Mouse (Mus musculus) heart, adult 2 months (tissue): ENCODE measurements around the gene Zbtb5. TPM values are rescaled to one million over a fixed set of nuclear protein-coding genes. Genes with fewer than 3 reads are reported as not detected.

Experiments used
- DNase-seq, 2 experiments: peaks; one replicate each; pipeline ENCODE4 v3.0.0; 2021
- H3K27ac ChIP-seq: fragments of 200-600 bp; 2 replicates; pipeline ENCODE4 v1.8.1; 2022
- H3K27me3 ChIP-seq: fragments of 200-500 bp; 2 replicates; pipeline ENCODE4 v1.6.1; 2012; ENCODE audit warnings: mild to moderate bottlenecking, low read length, inconsistent platforms, mixed read lengths; ENCODE audit not compliant: control insufficient read depth, insufficient read depth
- H3K36me3 ChIP-seq: fragments of 200-500 bp; 2 replicates; pipeline ENCODE4 v1.6.1; 2012; ENCODE audit warnings: low read length, inconsistent platforms; ENCODE audit not compliant: control insufficient read depth, insufficient read depth
- H3K4me1 ChIP-seq: fragments of 200-500 bp; 2 replicates; pipeline ENCODE4 v1.6.1; 2011; ENCODE audit warnings: low read length; ENCODE audit not compliant: control insufficient read depth, insufficient read depth
- H3K4me3 ChIP-seq: fragments of 200-600 bp; 2 replicates; pipeline ENCODE4 v1.8.1; 2022
- H3K79me2 ChIP-seq: fragments of 200-500 bp; replicated peaks from 2 replicates; pipeline ENCODE4 v1.6.1; 2012; ENCODE audit warnings: mild to moderate bottlenecking, inconsistent platforms, low read length, moderate library complexity, mixed read lengths; ENCODE audit not compliant: control insufficient read depth, insufficient read depth
- H3K9ac ChIP-seq: fragments of 200-500 bp; 2 replicates; pipeline ENCODE4 v1.6.1; 2012; ENCODE audit warnings: low read depth, mild to moderate bottlenecking, control low read depth, inconsistent platforms, low read length, mixed read lengths
- CTCF ChIP-seq: fragments of 200-600 bp; IDR thresholded peaks from 2 replicates; pipeline ENCODE4 v1.8.1; 2022; ENCODE audit warnings: antibody characterized with exemption, mild to moderate bottlenecking, moderate library complexity
- EP300 ChIP-seq: fragments of 200-500 bp; IDR thresholded peaks from 2 replicates; pipeline ENCODE4 v1.6.1; 2011; ENCODE audit warnings: low read depth, low read length, control low read depth; ENCODE audit not compliant: insufficient read depth
- POLR2A ChIP-seq: fragments of 200-500 bp; IDR thresholded peaks from 2 replicates; pipeline ENCODE4 v1.6.1; 2011; ENCODE audit warnings: mild to moderate bottlenecking, low read depth, low read length, control low read depth; ENCODE audit not compliant: insufficient read depth
- WGBS: fragments of 180-500 bp; shearing (Covaris S2); methylation state at CpG from one replicate; pipeline ENCODE4 v1.1.7; 2018; 5-methylcytosine and 5-hydroxymethylcytosine counted together
- intact Hi-C: fragments of 180-260 bp; cut with DNase I; formaldehyde crosslinking; loops from one replicate; pipeline ENCODE4 v1.15.1; 2025
- polyA plus RNA-seq: library from polyadenylated mRNA; depleted of rRNA; stranded (reverse); fragments of >200 nt; gene quantifications from 2 replicates; pipeline ENCODE4 v1.2.3, GENCODE M21; 2012
- total RNA-seq, 2 experiments: library from RNA; stranded (reverse); gene quantifications; 2 replicates each; pipeline ENCODE4 v1.2.3; 2021

Gene Zbtb5
- total and polyA plus RNA-seq, 3 experiments: 3.8 to 5.8 (median 5.4) TPM

DNA sequence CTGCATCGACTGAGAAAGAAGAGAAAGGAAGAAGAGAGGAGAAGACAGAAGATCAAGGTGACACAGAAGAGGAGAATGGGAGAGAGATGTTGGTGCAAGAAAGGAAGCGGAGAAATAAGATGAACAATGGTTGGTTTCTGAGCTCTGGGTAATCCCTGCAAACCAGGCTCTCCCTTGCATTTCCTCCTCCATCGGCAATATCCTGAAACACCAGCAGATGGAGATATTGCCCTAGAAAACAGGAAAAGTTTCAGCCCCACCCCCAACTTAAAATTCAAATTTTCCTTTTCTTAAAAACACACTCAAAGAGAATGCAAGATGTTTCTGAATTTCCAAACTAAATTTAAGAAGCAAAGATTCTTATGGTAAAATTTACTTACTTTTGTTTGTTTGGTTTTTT lies 3.4 kb upstream of the Zbtb5 start:
- no peak overlapping the region for H3K4me3 ChIP-seq
- intact Hi-C loops: loop anchor here (1.0 to 10.0 kb wide), 5 partner anchors 265 to 839 kb away; partner anchors contain the start of gene Shb
- 0 out of 2 replicates have a peak, but pooled peaks cover 2% of the 10 kb centered on the region for H3K79me2 ChIP-seq
- 1% methylated on average over 3 of the region's 3 CpGs for WGBS
- H3K4me1 ChIP-seq: peaks cover 6% of the 10 kb centered on the region
- 0 out of 2 replicates have a peak, but pooled peaks have one; percentile 38 for TF ChIP-seq EP300
- TF ChIP-seq POLR2A: no peak
- peak; percentile 91 for TF ChIP-seq CTCF
- no peaks in the 10 kb centered on the region for H3K27me3 ChIP-seq
- no peak overlapping the region for H3K27ac ChIP-seq
- peak; percentile 40 for DNase-seq
- no peaks in the 10 kb centered on the region for H3K36me3 ChIP-seq
- H3K9ac ChIP-seq: no peak overlapping the region

DNA sequence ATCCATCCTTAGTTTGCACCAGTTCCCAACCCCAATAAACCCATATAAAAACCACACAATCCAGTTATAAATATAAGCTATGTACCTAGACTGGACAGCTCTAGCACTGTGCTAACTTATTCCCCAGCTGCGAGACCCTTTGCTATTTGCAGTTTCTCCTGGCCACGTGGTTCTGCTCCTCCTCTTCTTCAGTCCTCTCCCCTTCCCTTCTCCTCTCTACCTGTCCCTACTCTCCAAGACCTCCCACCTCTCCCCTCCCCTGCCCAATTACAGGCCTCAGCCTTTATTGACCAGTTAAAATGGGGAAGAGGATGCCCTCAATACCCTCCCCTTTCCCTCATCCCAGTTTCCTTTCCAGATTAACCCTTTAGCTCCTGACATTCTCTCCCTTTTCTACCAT lies 1.3 kb upstream of the Zbtb5 start:
- intact Hi-C loops: loop anchor here (5.0 to 10.0 kb wide), 3 partner anchors 41 to 841 kb away; partner anchors contain the start of gene Shb
- H3K4me3 ChIP-seq: peak overlapping the region; percentile 68
- H3K9ac ChIP-seq: no peak overlapping the region
- 7% methylated on average over 2 of the region's 2 CpGs for WGBS
- no peaks in the 10 kb centered on the region for H3K36me3 ChIP-seq
- peak overlapping the region; percentile 93; the same call in 1 of the 2 replicates for H3K27ac ChIP-seq
- H3K27me3 ChIP-seq: no peaks in the 10 kb centered on the region
- H3K79me2 ChIP-seq: peaks cover 2% of the 10 kb centered on the region; the same call in 1 of the 2 replicates
- TF ChIP-seq POLR2A (no peak), CTCF (no peak), EP300 (no peak)
- DNase-seq: no peak
- H3K4me1 ChIP-seq: peaks cover 2% of the 10 kb centered on the region

DNA sequence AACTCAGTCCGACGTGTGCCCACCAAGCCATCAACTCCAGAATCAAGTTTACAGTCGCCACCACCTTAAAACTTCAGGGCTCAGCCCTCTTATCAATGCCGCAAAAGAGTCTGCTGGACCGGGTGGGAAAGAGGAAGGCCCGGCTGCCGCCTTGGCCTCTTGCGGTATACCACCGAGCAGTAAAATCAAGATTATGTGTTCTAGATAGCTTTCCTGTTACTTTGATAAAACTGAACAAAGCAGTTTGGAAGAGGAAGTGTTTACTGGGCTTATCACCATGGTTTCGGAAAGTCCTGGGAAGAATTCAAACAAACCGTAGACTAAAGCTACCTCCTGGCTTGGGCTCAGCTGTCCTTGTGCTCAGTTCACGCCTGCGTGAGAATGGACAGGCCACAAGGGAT lies 819 bp upstream of the Zbtb5 start:
- intact Hi-C loops: loop anchor here (5.0 to 10.0 kb wide), 3 partner anchors 41 to 842 kb away; partner anchors contain the start of gene Shb

DNA sequence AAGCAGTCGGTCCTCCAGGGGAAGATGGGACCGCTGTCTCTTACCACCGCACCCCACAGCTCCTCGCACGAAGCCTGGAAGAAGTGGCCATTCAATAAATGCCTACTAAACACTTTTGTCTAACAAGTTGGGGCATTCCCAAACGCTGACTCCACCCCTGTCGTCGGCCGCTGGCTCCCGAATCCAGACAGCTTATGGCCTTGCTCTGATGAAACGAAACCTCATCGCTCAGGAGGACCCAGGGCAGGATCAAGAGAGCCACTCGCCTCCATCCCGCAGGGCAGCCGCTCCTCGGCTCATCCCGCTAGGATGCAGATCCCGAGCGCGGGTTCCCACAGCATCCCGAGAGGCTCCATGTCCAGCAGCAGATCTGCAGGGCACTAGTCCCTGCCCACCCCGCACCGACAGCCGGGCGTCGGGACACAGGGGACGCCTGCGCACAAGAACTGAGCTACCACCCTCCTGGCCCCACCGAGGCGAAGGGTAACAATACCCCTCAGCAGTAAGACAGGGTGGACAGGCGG lies 569 bp downstream of the Zbtb5 start:
- Histone ChIP-seq H3K27ac (peak overlapping the region; percentile 85), H3K9ac (peak overlapping the region; percentile 78), H3K4me1 (peaks cover 2% of the 10 kb centered on the region), H3K27me3 (no peaks in the 10 kb centered on the region), H3K36me3 (no peaks in the 10 kb centered on the region), H3K4me3 (peak overlapping the region; percentile 92), H3K79me2 (peaks cover 2% of the 10 kb centered on the region; the same call in 1 of the 2 replicates)
- DNase-seq: no peak
- TF ChIP-seq CTCF: no peak
- TF ChIP-seq EP300: no peak
- TF ChIP-seq POLR2A: no peak
- WGBS: under 1% methylated on average over 31 of the region's 31 CpGs
- intact Hi-C loops: loop anchor here (5.0 to 10.0 kb wide), 3 partner anchors 39 to 843 kb away; partner anchors contain the start of gene Shb

More for the DNA sequence above, 819 bp upstream of the Zbtb5 start:
- Histone ChIP-seq H3K27me3 (no peaks in the 10 kb centered on the region), H3K4me3 (peak overlapping the region; percentile 68), H3K36me3 (no peaks in the 10 kb centered on the region), H3K9ac (peak overlapping the region; percentile 91), H3K4me1 (peaks cover 2% of the 10 kb centered on the region), H3K79me2 (peaks cover 2% of the 10 kb centered on the region; the same call in 1 of the 2 replicates), H3K27ac (peak overlapping the region; percentile 93)
- no peak for DNase-seq
- under 1% methylated on average over 13 of the region's 13 CpGs for WGBS
- no peak for TF ChIP-seq EP300
- no peak for TF ChIP-seq POLR2A
- TF ChIP-seq CTCF: no peak

GRCm38 (mm10) chr4:45010806-45011415 lies 1.3 kb downstream of the Zbtb5 start:
- intact Hi-C loops: loop anchor here (5.0 to 10.0 kb wide), 3 partner anchors 39 to 844 kb away; partner anchors contain the start of gene Shb
- DNase-seq: peak in 1 of 2 experiments; percentile 14
- peak overlapping the region; percentile 85 for H3K27ac ChIP-seq
- peak overlapping the region; percentile 92 for H3K4me3 ChIP-seq
- H3K27me3 ChIP-seq: no peaks in the 10 kb centered on the region
- peaks cover 2% of the 10 kb centered on the region for H3K4me1 ChIP-seq
- no peak overlapping the region for H3K9ac ChIP-seq
- TF ChIP-seq POLR2A (no peak), EP300 (no peak), CTCF (no peak)
- peaks cover 2% of the 10 kb centered on the region; the same call in 1 of the 2 replicates for H3K79me2 ChIP-seq
- WGBS: 10% methylated on average over 11 of the region's 11 CpGs
- H3K36me3 ChIP-seq: no peaks in the 10 kb centered on the region
